Mouse (Mus musculus) CH12.LX (cell line): ENCODE measurements around the gene Sctr. TPM values are rescaled to one million over a fixed set of nuclear protein-coding genes. Genes with fewer than 3 reads are reported as not detected.

Experiments used
- DNase-seq: peaks from one replicate; pipeline ENCODE4 v3.0.0-alpha.2; 2013; ENCODE audit errors: extremely low read depth
- H3K27ac ChIP-seq: 2 replicates; pipeline ENCODE4 v1.5.1; 2012; ENCODE audit warnings: low read depth, mild to moderate bottlenecking, control low read depth, moderate library complexity; ENCODE audit not compliant: insufficient read depth
- H3K27me3 ChIP-seq: replicated peaks from 2 replicates; pipeline ENCODE3; 2012; ENCODE audit warnings: inconsistent platforms
- H3K36me3 ChIP-seq, 2 experiments: replicated peaks in 1 of 2; 2 replicates each; pipeline versions ENCODE3 to v1.6.1; 2012; ENCODE audit warnings: inconsistent platforms in 1 of 2, low read length in 1 of 2, mild to moderate bottlenecking in 1 of 2, mixed read lengths in 1 of 2, moderate library complexity in 1 of 2; ENCODE audit not compliant: control insufficient read depth in 1 of 2, insufficient read depth in 1 of 2
- H3K4me1 ChIP-seq, 2 experiments: 2 replicates each; pipeline ENCODE4 v1.6.1; 2012; ENCODE audit warnings: inconsistent platforms in 1 of 2, moderate library complexity in 1 of 2; ENCODE audit not compliant: insufficient read depth in 2 of 2, control insufficient read depth in 1 of 2
- H3K4me2 ChIP-seq: 2 replicates; pipeline ENCODE4 v1.6.1; 2012; ENCODE audit warnings: low read depth, mild to moderate bottlenecking, control low read depth; ENCODE audit not compliant: poor library complexity, insufficient read depth, severe bottlenecking
- H3K4me3 ChIP-seq, 3 experiments: fragments of 150-350 bp in 1 of 3; sonication (generic) in 1 of 3; replicated peaks in 1 of 3; 2 replicates each; pipeline versions ENCODE3 to v1.5.1; 2011 to 2012; ENCODE audit warnings: low read depth in 2 of 3, low read length in 2 of 3, mild to moderate bottlenecking in 2 of 3, moderate library complexity in 2 of 3, control low read depth in 1 of 3, improper control_type of control experiment in 1 of 3, inconsistent platforms in 1 of 3, mixed read lengths in 1 of 3; ENCODE audit not compliant: poor library complexity in 1 of 3
- H3K79me2 ChIP-seq: replicated peaks from 2 replicates; pipeline ENCODE4 v1.6.1; 2012; ENCODE audit warnings: mild to moderate bottlenecking, moderate library complexity; ENCODE audit not compliant: control insufficient read depth, poor library complexity, insufficient read depth, severe bottlenecking; ENCODE audit errors: extremely low read depth
- H3K9ac ChIP-seq: 2 replicates; pipeline ENCODE4 v1.6.1; 2012; ENCODE audit warnings: low read depth, mild to moderate bottlenecking, control low read depth, moderate library complexity; ENCODE audit not compliant: insufficient read depth
- H3K9me3 ChIP-seq: replicated peaks from 2 replicates; pipeline ENCODE3; 2012; ENCODE audit warnings: low read length, inconsistent platforms, mixed read lengths
- CHD2 ChIP-seq: IDR thresholded peaks from 2 replicates; pipeline ENCODE4 v1.6.1; 2011; ENCODE audit warnings: low read length, improper control_type of control experiment
- CTCF ChIP-seq, 2 experiments: IDR thresholded peaks in 1 of 2; conservative IDR thresholded peaks in 1 of 2; 2 replicates each; pipeline ENCODE4 v1.5.1; 2011 to 2012; ENCODE audit warnings: low read depth in 2 of 2, low read length in 2 of 2, improper control_type of control experiment in 1 of 2, inconsistent platforms in 1 of 2, mild to moderate bottlenecking in 1 of 2, moderate library complexity in 1 of 2
- ELF1 ChIP-seq: IDR thresholded peaks from 2 replicates; pipeline ENCODE4 v1.6.1; 2014; ENCODE audit warnings: low read depth, mild to moderate bottlenecking, inconsistent platforms, low read length, improper control_type of control experiment
- IRF4 ChIP-seq: IDR thresholded peaks from 2 replicates; pipeline ENCODE4 v1.6.1; 2014; ENCODE audit warnings: low read depth, mild to moderate bottlenecking, inconsistent platforms, low read length, improper control_type of control experiment
- JUN ChIP-seq: IDR thresholded peaks from 2 replicates; pipeline ENCODE4 v1.6.1; 2011; ENCODE audit warnings: low read depth, mild to moderate bottlenecking, low read length, improper control_type of control experiment, moderate library complexity; ENCODE audit not compliant: insufficient read depth
- MAFK ChIP-seq: IDR thresholded peaks from 2 replicates; pipeline ENCODE4 v1.6.1; 2011; ENCODE audit warnings: low read length, improper control_type of control experiment; ENCODE audit not compliant: insufficient replicate concordance
- MAX ChIP-seq: IDR thresholded peaks from 2 replicates; pipeline ENCODE4 v1.6.1; 2011; ENCODE audit warnings: low read length, improper control_type of control experiment
- MXI1 ChIP-seq: IDR thresholded peaks from 2 replicates; pipeline ENCODE4 v1.6.1; 2011; ENCODE audit warnings: mild to moderate bottlenecking, low read depth, low read length, improper control_type of control experiment
- MYC ChIP-seq: IDR thresholded peaks from 2 replicates; pipeline ENCODE4 v1.6.1; 2011; ENCODE audit warnings: low read depth, mild to moderate bottlenecking, improper control_type of control experiment, low read length
- NRF1 ChIP-seq: IDR thresholded peaks from 2 replicates; pipeline ENCODE4 v1.6.1; 2014; ENCODE audit warnings: low read depth, mild to moderate bottlenecking, inconsistent platforms, low read length, improper control_type of control experiment, moderate library complexity
- PAX5 ChIP-seq: IDR thresholded peaks from 2 replicates; pipeline ENCODE4 v1.6.1; 2012; ENCODE audit warnings: low read length, inconsistent platforms, mixed read lengths
- POLR2A ChIP-seq: IDR thresholded peaks from 2 replicates; pipeline ENCODE4 v1.6.1; 2011; ENCODE audit warnings: low read depth, mild to moderate bottlenecking, improper control_type of control experiment, low read length
- RAD21 ChIP-seq: IDR thresholded peaks from 2 replicates; pipeline ENCODE4 v1.6.1; 2011; ENCODE audit warnings: low read depth, mild to moderate bottlenecking, low read length, improper control_type of control experiment, moderate library complexity
- RCOR1 ChIP-seq: conservative IDR thresholded peaks from 2 replicates; pipeline ENCODE4 v1.6.1; 2012; ENCODE audit warnings: low read depth, mild to moderate bottlenecking, inconsistent platforms, low read length, improper control_type of control experiment
- SMC3 ChIP-seq: IDR thresholded peaks from 2 replicates; pipeline ENCODE4 v1.6.1; 2011; ENCODE audit warnings: low read depth, low read length, improper control_type of control experiment
- TBP ChIP-seq: conservative IDR thresholded peaks from 2 replicates; pipeline ENCODE4 v1.6.1; 2011; ENCODE audit warnings: low read depth, low read length, improper control_type of control experiment
- TCF12 ChIP-seq: IDR thresholded peaks from 2 replicates; pipeline ENCODE4 v1.6.1; 2014; ENCODE audit warnings: low read depth, mild to moderate bottlenecking, inconsistent platforms, low read length, improper control_type of control experiment
- USF1 ChIP-seq: IDR thresholded peaks from 2 replicates; pipeline ENCODE4 v1.6.1; 2014; ENCODE audit warnings: low read depth, mild to moderate bottlenecking, inconsistent platforms, low read length, improper control_type of control experiment
- USF2 ChIP-seq: conservative IDR thresholded peaks from 2 replicates; pipeline ENCODE4 v1.6.1; 2011; ENCODE audit warnings: low read depth, low read length, improper control_type of control experiment
- ZC3H11A ChIP-seq: IDR thresholded peaks from 2 replicates; pipeline ENCODE4 v1.6.1; 2012; ENCODE audit warnings: low read depth, mild to moderate bottlenecking, inconsistent platforms, low read length, improper control_type of control experiment
- ZMIZ1 ChIP-seq: IDR thresholded peaks from 2 replicates; pipeline ENCODE4 v1.6.1; 2012; ENCODE audit warnings: low read depth, mild to moderate bottlenecking, inconsistent platforms, low read length, improper control_type of control experiment
- ZNF384 ChIP-seq: IDR thresholded peaks from 2 replicates; pipeline ENCODE4 v1.6.1; 2012; ENCODE audit warnings: low read depth, low read length, improper control_type of control experiment, inconsistent platforms
- dilution Hi-C: fragments of 300-500 bp; cut with MboI; formaldehyde crosslinking; loops from 2 replicates; pipeline ENCODE4 v1.14.3; 2020; ENCODE audit warnings: low sequenced_read_pairs; ENCODE audit not compliant: extremely low pct_unique_long_range_greater_than_20kb, extremely low pct_ligation_motif_present
- in situ Hi-C: fragments of 300-500 bp; cut with MboI; formaldehyde crosslinking; loops from 3 replicates; pipeline ENCODE4 v1.14.3; 2019; ENCODE audit warnings: low sequenced_read_pairs, low pct_ligation_motif_present, low pct_unique_long_range_greater_than_20kb, mixed read lengths
- polyA plus RNA-seq: library from polyadenylated mRNA; unstranded; fragments of >175 nt; gene quantifications from 2 replicates; pipeline ENCODE4 v1.2.1, GENCODE M21; 2012; ENCODE audit warnings: low read depth; ENCODE audit not compliant: insufficient read length
- total RNA-seq, 2 experiments: library from RNA; depleted of rRNA; stranded (reverse); fragments of 300-350 nt in 1 of 2; fragments of >200 nt in 1 of 2; gene quantifications; 2 replicates each; pipeline ENCODE4 v1.2.3; 2012 to 2014

Gene Sctr
- total and polyA plus RNA-seq, 3 experiments = not detected

GRCm38 (mm10) chr1:120044584-120044983 lies 37.9 kb downstream of the Sctr start:
- H3K4me1 ChIP-seq = peaks cover 0 to 3% of the 10 kb centered on the region in 2 experiments; a peak in 1 of 4 replicates
- H3K9me3 ChIP-seq = no peaks in the 10 kb centered on the region
- no peak overlapping the region for H3K9ac ChIP-seq

GRCm38 (mm10) chr1:120047325-120047724 lies 40.6 kb downstream of the Sctr start:
- dilution Hi-C loops = no loop called here
- H3K27me3 ChIP-seq = no peaks in the 10 kb centered on the region
- peaks cover 3 to 6% of the 10 kb centered on the region in 2 experiments; a peak in 2 of 4 replicates for H3K4me1 ChIP-seq
- H3K4me2 ChIP-seq = no peak overlapping the region
- no peaks in the 10 kb centered on the region for H3K9me3 ChIP-seq
- no peaks in the 10 kb centered on the region for H3K36me3 ChIP-seq
- in situ Hi-C loops = no loop called here
- no peaks in the 10 kb centered on the region for H3K79me2 ChIP-seq
- no peak overlapping the region for H3K4me3 ChIP-seq
- no peak overlapping the region for H3K9ac ChIP-seq
- no peak for DNase-seq
- TF ChIP-seq ZC3H11A (no peak), CTCF (conservative IDR thresholded peaks at IDR 0.05 in 1 of 2, IDR thresholded peaks at IDR 0.05 in 1 of 2; ENCODE audit: low read depth in 2 of 2, low read length in 2 of 2) (no peak)
- no peak overlapping the region for H3K27ac ChIP-seq

More at GRCm38 (mm10) chr1:120044584-120044983, 37.9 kb downstream of the Sctr start:
- no peak overlapping the region for H3K4me3 ChIP-seq
- no peak for DNase-seq
- dilution Hi-C loops (no loop called here), in situ Hi-C loops (no loop called here)
- H3K27me3 ChIP-seq = no peaks in the 10 kb centered on the region
- no peaks in the 10 kb centered on the region for H3K79me2 ChIP-seq
- H3K27ac ChIP-seq = no peak overlapping the region
- TF ChIP-seq CHD2 (no peak), SMC3 (no peak), TCF12 (no peak), MAX (no peak), RCOR1 (no peak), MXI1 (no peak), ZC3H11A (no peak), JUN (no peak), USF2 (no peak)
- TF ChIP-seq, all 38 proteins: peak for 0
- Histone ChIP-seq H3K36me3 (no peaks in the 10 kb centered on the region), H3K4me2 (no peak overlapping the region)

GRCm38 (mm10) chr1:120051070-120051469 lies 44.4 kb downstream of the Sctr start:
- Histone ChIP-seq H3K9ac (no peak overlapping the region), H3K4me2 (no peak overlapping the region), H3K4me1 (peaks cover 0 to 17% of the 10 kb centered on the region in 2 experiments; a peak in 2 of 4 replicates), H3K36me3 (no peaks in the 10 kb centered on the region), H3K79me2 (no peaks in the 10 kb centered on the region), H3K27me3 (no peaks in the 10 kb centered on the region), H3K4me3 (no peak overlapping the region), H3K27ac (no peak overlapping the region), H3K9me3 (no peaks in the 10 kb centered on the region)
- in situ Hi-C loops = no loop called here
- TF ChIP-seq PAX5 (no peak), POLR2A (no peak), RAD21 (no peak), ELF1 (no peak), TCF12 (no peak), ZNF384 (no peak), TBP (no peak), NRF1 (no peak), MYC (no peak), IRF4 (no peak), SMC3 (no peak), MAFK (no peak), JUN (no peak), MXI1 (no peak), USF1 (no peak), ZC3H11A (no peak), ZMIZ1 (no peak)
- DNase-seq = peak; percentile 22
- dilution Hi-C loops = no loop called here
